Mouse (Mus musculus): ENCODE data around the gene Zfpm1. TPM values are rescaled to one million over a fixed set of nuclear protein-coding genes. Genes with fewer than 3 reads are reported as not detected.
A peak's percentile ranks its signal among the peaks of the same experiment; 100 is the strongest.

Gene Zfpm1
- polyA plus RNA-seq, 1 experiment from 2014 or later, result 1.5 TPM

DNA sequence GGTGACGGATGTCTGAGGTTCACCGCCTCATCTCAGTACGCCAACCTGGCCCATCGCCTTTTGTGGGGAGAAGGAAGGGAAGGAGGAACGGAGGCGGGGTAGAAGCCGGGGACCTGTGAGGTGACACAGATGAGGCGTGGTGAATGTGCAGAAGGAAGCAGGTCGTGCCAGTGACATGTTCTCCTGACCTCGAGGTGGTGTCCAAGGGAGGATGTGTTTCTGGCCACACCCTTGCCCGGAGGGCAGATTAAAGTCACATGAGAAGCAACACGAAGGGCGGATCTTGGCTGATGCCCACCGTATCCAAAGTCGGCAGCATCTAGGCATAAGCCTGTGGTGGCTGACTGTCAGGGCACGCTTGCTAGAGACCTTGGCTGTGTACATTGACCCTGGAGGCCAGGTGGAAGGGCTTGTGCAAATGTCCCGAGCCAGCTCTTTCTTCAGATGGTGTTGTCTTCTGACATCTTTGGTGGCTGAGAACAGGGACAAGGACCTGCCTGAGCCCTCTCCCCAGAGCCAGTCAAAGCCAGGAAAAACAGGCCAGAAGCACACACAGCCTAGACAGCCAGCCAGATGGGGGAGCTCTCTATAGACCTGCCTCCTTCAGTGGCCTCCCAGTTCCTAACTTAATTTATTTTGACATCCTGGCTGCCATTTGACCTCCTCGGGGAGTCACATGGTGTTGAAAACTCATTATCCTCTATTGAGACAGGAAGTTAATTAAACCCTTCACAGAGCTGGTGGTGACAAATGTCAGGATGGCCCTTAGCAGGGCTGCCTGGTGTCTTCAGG is 4.5 kb upstream of the Zfpm1 start:
- H3K27ac ChIP-seq (replicated peaks), result no peak overlapping the region; the same call in 1 of the 2 replicates
- WGBS, result 75% methylated on average over 18 of the region's 18 CpGs

DNA sequence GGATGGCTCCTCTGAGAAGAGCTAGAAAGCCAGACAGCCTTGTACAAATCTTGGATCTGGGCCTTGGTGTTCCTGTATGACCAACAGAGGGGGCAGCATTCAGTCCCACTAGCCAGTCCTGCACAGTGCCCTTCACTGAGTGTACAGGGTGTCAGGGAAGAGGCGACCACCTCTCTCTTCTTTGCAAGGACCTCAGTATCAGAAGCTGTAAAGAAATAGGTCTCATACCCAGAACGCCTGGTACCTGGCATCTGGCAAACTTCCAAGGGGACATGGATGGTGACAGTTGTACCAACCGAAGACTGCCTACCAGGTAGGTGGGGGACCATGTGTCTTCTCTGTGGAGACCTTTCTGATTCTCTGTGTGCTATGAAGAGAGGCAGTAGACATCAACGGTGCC is 1.8 kb upstream of the Zfpm1 start:
- H3K4me1 ChIP-seq, result peaks cover 63% of the 10 kb centered on the region

More for the DNA sequence above, 4.5 kb upstream of the Zfpm1 start:
- H3K4me1 ChIP-seq, result peaks cover 56% of the 10 kb centered on the region
- no peaks in the 10 kb centered on the region for H3K36me3 ChIP-seq (replicated peaks)
- H3K4me3 ChIP-seq, result no peak overlapping the region
- H3K9me3 ChIP-seq, result no peaks in the 10 kb centered on the region
- H3K27me3 ChIP-seq (replicated peaks; ENCODE audit: low read depth, poor library complexity, severe bottlenecking), result peaks cover 68% of the 10 kb centered on the region
- DNase-seq (ENCODE audit: low spot score), result peak; percentile 46

DNA sequence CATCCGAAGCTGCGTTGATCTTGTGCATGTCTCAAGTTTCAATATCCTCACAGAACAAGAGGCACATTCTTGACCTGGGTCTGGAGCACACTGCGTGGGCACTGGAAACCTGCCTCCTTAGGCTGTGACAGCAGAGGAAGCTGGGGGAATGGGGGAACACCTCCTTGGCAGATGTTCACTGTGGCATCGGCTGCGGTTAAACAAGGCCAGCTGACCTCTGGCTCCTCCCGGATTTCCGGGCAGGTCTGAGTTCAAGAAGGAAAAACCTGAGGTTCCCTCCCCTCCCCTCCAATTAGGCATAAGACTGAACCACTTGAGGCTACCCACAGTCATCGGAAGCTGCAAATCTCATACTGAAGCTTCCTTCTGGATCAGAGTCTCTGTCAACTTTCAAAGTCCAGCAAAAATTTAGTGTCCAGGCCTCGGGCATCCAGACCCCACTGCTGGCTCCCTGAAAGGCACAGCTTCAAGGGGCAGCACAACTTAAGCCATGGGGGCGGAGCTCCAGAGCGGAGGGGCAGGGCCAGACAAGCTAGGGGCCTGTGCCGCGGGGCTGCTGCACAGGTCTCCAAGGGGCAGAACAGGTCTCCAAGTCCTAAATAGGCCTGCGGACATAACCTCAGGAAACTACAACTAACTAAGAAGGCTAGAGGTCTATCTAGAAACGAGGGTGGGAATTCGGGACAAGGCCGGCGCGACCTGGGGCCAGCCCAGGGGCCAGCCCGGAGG is 1.2 kb upstream of the Zfpm1 start:
- Histone ChIP-seq H3K36me3 (replicated peaks) (no peaks in the 10 kb centered on the region), H3K27me3 (replicated peaks; ENCODE audit: low read depth, poor library complexity, severe bottlenecking) (peaks cover 71% of the 10 kb centered on the region), H3K27ac (replicated peaks) (peak overlapping the region; percentile 85), H3K4me1 (peaks cover 66% of the 10 kb centered on the region), H3K9me3 (no peaks in the 10 kb centered on the region), H3K4me3 (peak overlapping the region; percentile 78)
- WGBS, result 6% methylated on average over 20 of the region's 20 CpGs
- peak; percentile 53 for DNase-seq (ENCODE audit: low spot score)

More for the DNA sequence above, 1.8 kb upstream of the Zfpm1 start:
- Histone ChIP-seq H3K4me3 (peak overlapping the region; percentile 78; the same call in 1 of the 2 replicates), H3K27me3 (replicated peaks; ENCODE audit: low read depth, poor library complexity, severe bottlenecking) (peaks cover 71% of the 10 kb centered on the region), H3K9me3 (no peaks in the 10 kb centered on the region), H3K36me3 (replicated peaks) (no peaks in the 10 kb centered on the region), H3K27ac (replicated peaks) (no peak overlapping the region; the same call in 1 of the 2 replicates)
- DNase-seq (ENCODE audit: low spot score), result no peak
- 67% methylated on average over 4 of the region's 4 CpGs for WGBS

DNA sequence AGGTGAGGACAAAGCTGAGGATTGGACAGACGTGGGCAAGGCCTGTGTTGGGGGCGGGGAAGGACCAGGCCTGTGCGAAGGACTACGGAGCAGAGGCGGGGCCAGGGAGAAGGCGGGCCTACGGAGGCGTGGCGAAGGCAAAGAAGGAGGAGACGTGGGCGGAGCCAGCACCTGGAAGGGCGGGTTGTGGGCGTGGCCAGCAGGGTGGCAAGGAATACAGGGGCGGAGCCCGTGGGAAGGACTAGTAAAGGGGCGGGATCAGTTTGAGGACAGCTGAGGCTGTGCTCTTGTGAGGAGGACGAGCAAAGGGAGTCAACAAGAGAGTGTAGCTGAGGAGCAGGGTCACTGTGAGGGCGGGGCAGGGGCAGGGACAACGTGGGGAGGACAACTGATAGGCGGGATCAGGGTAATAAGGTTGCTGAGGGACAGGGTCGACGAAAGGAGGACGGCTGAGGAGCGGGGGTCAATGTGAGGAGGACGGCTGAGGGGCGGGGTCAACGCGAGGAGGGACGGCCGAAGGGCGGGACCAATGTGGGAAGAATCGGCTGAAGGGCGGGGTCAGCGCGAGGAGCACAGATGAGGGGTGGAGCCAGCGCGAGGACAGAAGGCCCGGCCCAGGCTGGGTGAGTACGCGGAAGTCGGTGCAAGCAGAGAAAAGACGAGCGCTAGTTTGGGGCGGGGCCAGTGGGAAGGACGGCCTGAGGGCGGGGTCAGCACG is 465 bp upstream of the Zfpm1 start:
- under 1% methylated on average over 47 of the region's 47 CpGs for WGBS
- Histone ChIP-seq H3K36me3 (replicated peaks) (no peaks in the 10 kb centered on the region), H3K4me3 (peak overlapping the region; percentile 78), H3K9me3 (no peaks in the 10 kb centered on the region), H3K27ac (replicated peaks) (peak overlapping the region; percentile 85), H3K4me1 (peaks cover 73% of the 10 kb centered on the region), H3K27me3 (replicated peaks; ENCODE audit: low read depth, poor library complexity, severe bottlenecking) (peaks cover 71% of the 10 kb centered on the region)
- DNase-seq (ENCODE audit: low spot score), result peak; percentile 100

DNA sequence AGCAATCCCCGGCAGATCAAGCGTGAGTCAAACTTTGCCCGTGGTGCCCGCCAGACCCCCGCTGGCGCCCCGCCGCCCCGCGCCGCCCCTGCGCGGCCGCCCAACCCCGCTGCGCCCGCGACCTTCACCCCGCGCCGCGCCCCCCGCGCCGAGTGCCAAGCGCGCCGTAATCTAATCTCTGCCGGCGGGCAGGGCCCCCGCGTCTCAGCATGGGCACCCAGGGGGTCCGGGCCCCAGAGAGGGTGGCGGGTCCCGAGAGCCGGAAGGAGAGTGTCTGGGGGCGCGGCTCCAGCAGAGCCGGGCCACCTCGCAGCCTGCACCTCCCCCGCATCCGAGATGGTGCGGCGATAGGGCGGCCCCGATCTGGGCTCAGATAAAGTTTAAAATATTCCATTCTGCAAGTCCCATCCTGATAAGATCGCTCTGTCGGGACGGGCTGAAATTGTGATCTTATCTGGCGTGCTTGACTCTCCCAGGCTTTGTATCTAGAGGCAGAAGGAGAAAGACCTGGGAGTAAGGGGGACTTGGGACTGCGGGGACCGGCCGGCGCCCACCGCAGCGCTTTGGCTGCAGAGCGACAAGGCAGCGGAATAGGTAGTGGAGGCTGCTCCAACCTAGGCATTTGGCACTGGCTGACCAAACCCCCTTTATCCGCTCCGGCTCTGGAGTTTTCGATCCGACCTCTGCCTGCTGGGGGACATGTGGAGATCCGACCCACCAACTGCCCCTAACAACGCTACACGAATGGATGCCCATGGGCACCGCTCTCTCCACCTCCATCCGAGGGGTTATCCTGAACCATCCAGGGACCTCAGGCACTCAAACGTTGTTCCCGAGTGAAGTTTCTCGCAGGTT is 787 bp downstream of the Zfpm1 start:
- Histone ChIP-seq H3K9me3 (no peaks in the 10 kb centered on the region), H3K27me3 (replicated peaks; ENCODE audit: low read depth, poor library complexity, severe bottlenecking) (peaks cover 77% of the 10 kb centered on the region), H3K4me3 (peak overlapping the region; percentile 78), H3K4me1 (peaks cover 75% of the 10 kb centered on the region), H3K36me3 (replicated peaks) (no peaks in the 10 kb centered on the region), H3K27ac (replicated peaks) (peak overlapping the region; percentile 86)
- WGBS, result under 1% methylated on average over 70 of the region's 70 CpGs
- DNase-seq (ENCODE audit: low spot score), result peak; percentile 55

DNA sequence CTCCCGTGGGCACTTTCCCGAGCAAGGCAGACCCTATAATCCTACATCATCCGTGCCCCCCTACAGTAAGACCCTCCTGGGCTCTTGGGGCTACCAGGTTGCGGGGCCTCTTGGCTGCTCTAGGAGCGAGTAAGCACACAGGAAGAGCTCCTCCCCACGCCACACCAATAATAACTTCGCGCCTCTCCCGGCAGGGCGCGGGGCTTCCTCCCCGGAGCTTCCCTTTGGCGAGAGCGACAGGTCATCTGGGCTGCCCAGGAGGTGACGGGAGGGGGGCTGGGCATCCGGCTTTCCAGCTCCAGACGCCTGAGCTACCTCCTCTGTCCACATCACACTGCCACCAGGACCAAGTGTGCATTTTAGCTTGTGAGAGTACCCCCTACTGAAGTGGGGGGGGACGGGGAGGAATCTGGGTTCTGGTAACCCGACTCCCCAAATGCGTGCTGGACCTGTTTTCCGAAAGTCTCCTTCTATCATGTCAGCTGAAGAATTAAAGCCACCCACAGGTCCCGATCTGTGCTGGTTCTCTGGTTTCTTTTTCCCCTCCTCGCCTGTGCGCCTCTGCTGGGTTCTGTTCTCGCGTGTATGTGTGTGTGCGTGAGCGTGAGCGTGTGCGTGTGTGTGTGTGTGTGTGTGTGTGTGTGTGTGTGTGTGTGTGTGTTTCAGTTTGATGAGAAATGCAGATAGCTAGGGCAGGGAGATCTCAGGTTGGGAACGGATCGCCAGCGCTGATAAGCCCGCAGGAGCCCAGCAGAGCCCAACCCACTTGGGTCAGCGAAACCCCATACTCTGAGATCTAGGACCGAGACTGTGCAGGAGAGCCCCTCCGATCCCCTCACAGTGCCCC is 1.6 kb downstream of the Zfpm1 start:
- peak overlapping the region; percentile 86 for H3K27ac ChIP-seq (replicated peaks)
- peak overlapping the region; percentile 78 for H3K4me3 ChIP-seq
- peaks cover 78% of the 10 kb centered on the region for H3K27me3 ChIP-seq (replicated peaks; ENCODE audit: low read depth, poor library complexity, severe bottlenecking)
- no peaks in the 10 kb centered on the region for H3K9me3 ChIP-seq
- peaks cover 79% of the 10 kb centered on the region for H3K4me1 ChIP-seq
- peak; percentile 70 for DNase-seq (ENCODE audit: low spot score)
- H3K36me3 ChIP-seq (replicated peaks), result no peaks in the 10 kb centered on the region
- under 1% methylated on average over 37 of the region's 37 CpGs for WGBS

DNA sequence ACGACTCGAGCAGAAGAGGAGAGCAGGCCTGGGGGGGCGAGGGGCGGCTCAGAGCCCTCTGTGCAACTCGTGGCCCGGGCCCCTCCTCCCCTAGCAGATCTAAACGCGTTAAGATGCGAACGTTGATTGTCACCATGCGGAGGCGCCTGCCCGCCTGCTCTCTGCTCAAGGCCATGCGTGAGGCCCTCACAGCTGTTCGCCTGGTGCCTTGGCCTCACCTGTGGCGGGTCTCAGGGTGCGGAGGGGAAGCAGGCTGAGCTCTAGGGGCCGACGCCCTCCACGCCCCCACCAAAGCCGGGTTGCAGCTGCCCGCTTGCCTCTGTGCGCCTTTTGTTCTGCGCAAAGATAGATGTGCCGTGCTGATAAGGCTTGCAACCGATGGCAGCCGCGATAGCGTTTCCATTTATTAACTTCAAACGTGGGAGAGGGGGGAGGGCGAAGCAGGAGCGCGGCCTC is 2.3 kb downstream of the Zfpm1 start:
- under 1% methylated on average over 33 of the region's 33 CpGs for WGBS
- Histone ChIP-seq H3K36me3 (replicated peaks) (no peaks in the 10 kb centered on the region), H3K27ac (replicated peaks) (peak overlapping the region; percentile 86), H3K9me3 (no peaks in the 10 kb centered on the region), H3K27me3 (replicated peaks; ENCODE audit: low read depth, poor library complexity, severe bottlenecking) (peaks cover 76% of the 10 kb centered on the region), H3K4me3 (peak overlapping the region; percentile 78), H3K4me1 (peaks cover 85% of the 10 kb centered on the region)
- DNase-seq (ENCODE audit: low spot score), result peak; percentile 80

DNA sequence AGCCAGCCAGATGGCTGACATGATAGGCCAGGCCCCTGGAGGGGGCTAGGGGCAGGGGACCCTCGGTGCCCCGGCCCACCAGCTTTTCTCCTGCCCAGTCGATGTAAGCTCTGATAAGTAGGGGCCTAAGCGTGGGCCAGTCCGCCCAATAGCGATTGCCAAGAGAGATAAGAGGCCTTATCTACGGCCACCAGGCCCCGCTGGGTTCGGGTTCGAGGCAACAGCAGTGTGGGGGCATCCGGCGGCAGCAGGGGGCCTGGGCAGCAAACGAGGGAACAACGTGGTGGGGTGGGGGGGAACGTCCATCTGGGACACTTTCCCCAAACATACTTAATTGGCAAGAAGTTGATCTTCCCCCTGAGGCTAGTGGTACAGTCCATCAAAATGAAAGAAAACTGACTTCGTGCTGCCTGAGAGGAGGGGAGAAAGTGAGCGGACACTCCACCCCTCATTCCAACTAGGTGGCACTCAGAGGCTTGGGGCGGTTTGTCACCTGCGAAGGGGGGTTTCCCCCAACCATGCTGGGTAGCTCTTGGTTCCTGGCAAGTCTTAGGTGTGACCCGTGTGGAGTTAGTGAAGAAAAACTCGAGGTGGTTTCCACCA is 2.8 kb downstream of the Zfpm1 start:
- Histone ChIP-seq H3K4me3 (peak overlapping the region; percentile 78), H3K36me3 (replicated peaks) (no peaks in the 10 kb centered on the region), H3K9me3 (no peaks in the 10 kb centered on the region), H3K27me3 (replicated peaks; ENCODE audit: low read depth, poor library complexity, severe bottlenecking) (peaks cover 76% of the 10 kb centered on the region), H3K27ac (replicated peaks) (peak overlapping the region; percentile 86), H3K4me1 (peaks cover 89% of the 10 kb centered on the region)
- no peak for DNase-seq (ENCODE audit: low spot score)
- 5% methylated on average over 21 of the region's 21 CpGs for WGBS

DNA sequence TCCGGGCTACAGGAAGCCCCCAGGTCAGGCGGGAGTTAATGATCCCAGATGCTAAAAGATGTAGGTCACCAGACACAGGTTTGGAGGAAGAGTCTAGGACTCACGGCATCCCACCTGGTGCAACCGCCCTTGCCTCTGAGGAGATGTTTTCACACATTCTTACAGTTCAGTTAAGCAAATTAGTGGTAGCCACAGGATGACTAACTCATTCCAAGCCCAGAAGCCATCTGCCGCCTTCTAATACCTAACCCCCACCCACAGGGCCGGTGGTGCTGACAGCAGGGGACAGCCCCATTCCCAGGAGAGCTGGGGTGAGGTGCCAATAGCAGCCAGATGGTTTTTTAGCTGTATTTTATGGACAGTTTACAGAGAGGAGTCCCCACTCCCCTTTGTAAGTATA is 3.8 kb downstream of the Zfpm1 start:
- H3K9me3 ChIP-seq, result no peaks in the 10 kb centered on the region
- peaks cover 75% of the 10 kb centered on the region for H3K27me3 ChIP-seq (replicated peaks; ENCODE audit: low read depth, poor library complexity, severe bottlenecking)
- 56% methylated on average over 6 of the region's 6 CpGs for WGBS
- 0 out of 2 replicates have a peak overlapping the region, but pooled peaks have one; percentile 44 for H3K27ac ChIP-seq (replicated peaks)
- no peaks in the 10 kb centered on the region for H3K36me3 ChIP-seq (replicated peaks)
- DNase-seq (ENCODE audit: low spot score), result no peak
- 0 out of 2 replicates have a peak overlapping the region, but pooled peaks have one; percentile 78 for H3K4me3 ChIP-seq
- H3K4me1 ChIP-seq, result peaks cover 88% of the 10 kb centered on the region

DNA sequence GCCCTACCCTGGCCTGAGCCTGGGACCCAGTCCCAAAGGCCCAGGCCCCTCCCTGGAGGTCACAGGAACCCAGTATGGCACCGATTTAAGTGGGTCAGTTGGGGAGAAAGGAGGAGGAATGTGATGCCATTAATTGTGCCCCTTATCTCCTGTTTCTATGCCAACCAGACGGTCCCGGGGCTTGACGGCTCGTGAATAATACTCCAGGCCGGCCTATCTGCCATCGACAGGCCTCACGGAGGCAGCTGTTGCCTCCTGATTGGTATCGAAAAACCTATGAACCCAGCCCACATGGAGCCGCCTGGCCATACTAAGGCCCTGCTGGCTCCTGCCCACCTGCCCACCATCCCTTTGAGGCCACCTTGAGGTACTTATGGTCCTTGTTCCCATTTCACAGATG is 5.0 kb downstream of the Zfpm1 start:
- Histone ChIP-seq H3K9me3 (no peaks in the 10 kb centered on the region), H3K36me3 (replicated peaks) (no peaks in the 10 kb centered on the region), H3K27me3 (replicated peaks; ENCODE audit: low read depth, poor library complexity, severe bottlenecking) (peaks cover 77% of the 10 kb centered on the region), H3K27ac (replicated peaks) (peak overlapping the region; percentile 44; the same call in 1 of the 2 replicates), H3K4me3 (0 out of 2 replicates have a peak overlapping the region, but pooled peaks have one; percentile 5), H3K4me1 (peaks cover 90% of the 10 kb centered on the region)
- no peak for DNase-seq (ENCODE audit: low spot score)
- 85% methylated on average over 10 of the region's 10 CpGs for WGBS

Data from embryonic facial prominence, embryonic 10.5 days (tissue).